Mouse (Mus musculus) lung, adult 2 months (tissue): ENCODE results near the gene Actr5. TPM values are rescaled to one million over a fixed set of nuclear protein-coding genes. Genes with fewer than 3 reads are reported as not detected.

Source experiments
- DNase-seq: peaks from one replicate; pipeline ENCODE4 v3.0.0; 2022
- H3K4me1 ChIP-seq: fragments of 200-500 bp; 2 replicates; pipeline ENCODE4 v1.6.1; 2011; ENCODE audit warnings: low read length; ENCODE audit not compliant: control insufficient read depth, insufficient read depth
- H3K4me3 ChIP-seq: fragments of 200-500 bp; replicated peaks from 2 replicates; pipeline ENCODE3; 2011; ENCODE audit warnings: low read depth, mild to moderate bottlenecking, control low read depth, low read length; ENCODE audit errors: extremely low read depth
- CTCF ChIP-seq: fragments of 200-500 bp; IDR thresholded peaks from 2 replicates; pipeline ENCODE4 v1.5.1; 2011; ENCODE audit warnings: mild to moderate bottlenecking, low read length, control low read depth; ENCODE audit not compliant: insufficient read depth
- POLR2A ChIP-seq: fragments of 200-500 bp; IDR thresholded peaks from 2 replicates; pipeline ENCODE4 v1.6.1; 2011; ENCODE audit warnings: low read depth, mild to moderate bottlenecking, control low read depth, low read length, borderline replicate concordance; ENCODE audit errors: extremely low read depth
- WGBS: fragments of 180-500 bp; shearing (Covaris S2); methylation state at CpG from one replicate; pipeline ENCODE4 v1.1.7; 2018; 5-methylcytosine and 5-hydroxymethylcytosine counted together
- polyA plus RNA-seq: library from polyadenylated mRNA; depleted of rRNA; stranded (reverse); fragments of >200 nt; gene quantifications from 2 replicates; pipeline ENCODE4 v1.2.3, GENCODE M21; 2012

The Actr5 gene
- polyA plus RNA-seq, 1 experiment = 9.0 TPM

DNA sequence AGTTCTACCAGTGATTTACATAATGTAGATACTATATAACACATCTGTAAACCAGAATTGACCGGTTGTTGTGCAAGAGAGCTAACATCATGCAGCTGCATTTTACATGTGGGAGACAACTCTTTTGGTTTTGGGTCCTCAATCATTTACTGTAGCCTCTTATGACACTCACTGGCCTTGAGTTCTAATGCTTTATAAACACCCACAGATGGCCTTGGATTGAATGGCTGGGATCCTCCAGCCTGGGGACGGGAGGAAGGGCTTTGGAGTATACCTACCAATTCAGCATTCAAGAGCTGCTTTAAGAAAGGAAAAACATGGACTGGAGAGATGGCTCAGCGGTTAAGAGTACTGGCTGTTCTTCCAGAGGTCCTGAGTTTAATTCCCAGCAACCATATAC is 34.7 kb downstream of the Actr5 start:
- DNase-seq = no peak
- no peak for TF ChIP-seq CTCF
- TF ChIP-seq POLR2A = no peak
- WGBS = 39% methylated on average over 3 of the region's 3 CpGs
- no peak overlapping the region for H3K4me3 ChIP-seq
- peaks cover 5% of the 10 kb centered on the region; the same call in 1 of the 2 replicates for H3K4me1 ChIP-seq

DNA sequence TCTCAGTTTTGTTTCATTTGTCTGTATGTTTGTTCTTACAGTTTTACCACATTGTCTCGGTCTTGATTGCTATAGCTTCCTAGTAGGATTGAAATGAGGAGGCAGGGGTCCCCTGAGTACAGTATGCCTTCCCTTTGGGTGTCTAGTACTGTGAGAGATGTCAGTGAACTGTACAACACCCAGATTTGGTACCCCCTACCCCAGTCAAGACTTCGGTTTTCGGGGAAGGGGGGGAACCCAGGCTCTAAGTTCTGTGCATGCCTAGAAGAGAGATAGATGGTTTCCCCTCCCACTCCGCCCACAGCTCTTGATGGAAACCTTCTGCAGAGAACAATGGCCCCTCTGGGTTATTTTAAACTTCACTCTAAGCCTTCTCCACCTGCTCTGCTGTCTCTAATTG is 40.4 kb downstream of the Actr5 start, which contains the start of gene Ppp1r16b:
Gene Ppp1r16b (plus strand): TSS at position 301 of the 400 bp plus-strand sequence.
- peaks cover 4% of the 10 kb centered on the region; the same call in 1 of the 2 replicates for H3K4me1 ChIP-seq
- no peak for DNase-seq
- TF ChIP-seq POLR2A (no peak), CTCF (no peak)
- 47% methylated on average over 4 of the region's 4 CpGs for WGBS
- H3K4me3 ChIP-seq = no peak within 1 kb of the TSS

GRCm38 (mm10) chr2:158666071-158666800 is 41.5 kb downstream of the Actr5 start:
- no peak overlapping the region for H3K4me3 ChIP-seq
- TF ChIP-seq CTCF (no peak), POLR2A (no peak)
- DNase-seq = no peak
- peaks cover 7% of the 10 kb centered on the region; the same call in 1 of the 2 replicates for H3K4me1 ChIP-seq
- 42% methylated on average over 13 of the region's 13 CpGs for WGBS

DNA sequence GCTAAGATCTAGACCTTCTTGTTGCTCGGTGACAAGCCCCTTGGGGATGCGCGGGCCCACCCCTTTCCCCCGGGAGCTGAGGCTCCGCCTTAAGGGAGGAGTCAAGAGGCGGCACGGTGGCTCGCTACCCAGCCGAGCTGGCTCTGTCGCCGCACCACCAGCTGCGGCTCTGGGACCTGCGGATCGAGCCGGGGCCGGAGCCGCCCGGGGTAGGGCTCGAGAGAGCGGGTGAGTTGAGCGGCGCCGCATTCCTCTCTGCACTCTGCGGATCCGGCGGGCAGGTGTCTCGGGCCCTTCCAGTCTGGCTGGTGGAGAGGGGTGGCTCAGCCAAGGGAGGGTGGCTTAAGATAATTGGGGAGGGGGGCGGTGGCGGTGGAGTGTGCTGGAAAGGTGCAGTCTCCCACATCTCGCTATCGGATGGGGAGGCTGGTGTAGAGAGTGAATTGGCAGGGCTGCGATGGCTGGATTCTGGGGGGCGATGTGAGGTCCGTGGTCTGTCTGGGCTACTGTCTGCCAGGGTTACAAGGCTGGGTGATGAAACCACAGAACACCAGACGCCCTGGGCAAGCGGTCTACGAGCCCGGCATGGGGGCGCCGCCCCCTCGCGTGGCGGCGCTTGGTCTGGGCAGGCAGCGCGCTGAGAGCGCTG is 42.5 kb downstream of the Actr5 start:
- peak; percentile 55 for DNase-seq
- Histone ChIP-seq H3K4me1 (peaks cover 9% of the 10 kb centered on the region; the same call in 1 of the 2 replicates), H3K4me3 (peak overlapping the region; percentile 64)
- peak; percentile 80 for TF ChIP-seq POLR2A
- no peak for TF ChIP-seq CTCF
- WGBS = under 1% methylated on average over 47 of the region's 47 CpGs

DNA sequence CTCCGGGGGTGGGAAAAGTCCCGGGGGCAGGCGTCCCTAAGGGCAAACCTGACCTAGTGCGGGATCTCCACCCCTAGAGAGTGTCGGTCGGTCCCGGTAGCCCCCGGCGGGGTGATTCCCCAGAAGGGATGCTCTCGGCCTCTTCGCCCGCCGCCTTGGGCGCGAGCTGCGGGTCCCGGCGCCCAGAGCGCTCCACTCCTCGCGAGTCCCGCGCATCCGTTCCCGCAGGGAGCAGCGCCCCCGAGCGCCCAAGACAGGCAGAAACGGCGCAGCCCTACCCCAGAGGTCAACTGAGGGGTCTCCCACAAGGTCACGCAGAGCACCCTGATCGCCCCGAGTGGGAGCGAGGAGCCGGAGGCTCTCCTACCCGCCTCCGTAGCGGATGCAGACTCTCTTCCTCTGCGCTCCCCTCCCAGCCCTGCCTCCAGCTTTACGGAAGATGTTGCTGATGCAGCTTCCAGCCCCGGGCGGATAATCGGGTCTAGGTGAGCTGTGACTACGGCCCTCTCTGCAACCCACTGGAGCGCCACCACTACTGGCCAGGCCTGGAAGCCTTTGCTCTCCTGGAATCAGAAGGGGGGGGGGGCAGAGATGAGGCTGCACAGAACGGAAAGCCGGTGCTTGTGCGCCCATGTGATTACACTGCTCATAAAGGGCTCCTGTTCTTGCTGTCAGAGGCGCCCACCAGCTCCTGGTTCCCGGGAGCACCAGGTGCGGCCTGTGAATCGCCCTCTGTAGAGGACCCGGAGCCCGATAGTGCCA is 43.2 kb downstream of the Actr5 start:
- peak overlapping the region; percentile 64 for H3K4me3 ChIP-seq
- TF ChIP-seq CTCF (no peak), POLR2A (0 out of 2 replicates have a peak, but pooled peaks have one; percentile 9)
- WGBS = under 1% methylated on average over 54 of the region's 54 CpGs
- peaks cover 15% of the 10 kb centered on the region for H3K4me1 ChIP-seq
- DNase-seq = peak; percentile 56

- WGBS = 10% methylated on average over 23 of the region's 23 CpGs
- TF ChIP-seq POLR2A (no peak), CTCF (no peak)
- peak overlapping the region; percentile 64 for H3K4me3 ChIP-seq
- DNase-seq = no peak
- H3K4me1 ChIP-seq = peaks cover 20% of the 10 kb centered on the region
These were observed 43.8 kb downstream of the Actr5 start for GRCm38 (mm10) chr2:158668433-158669010.

DNA sequence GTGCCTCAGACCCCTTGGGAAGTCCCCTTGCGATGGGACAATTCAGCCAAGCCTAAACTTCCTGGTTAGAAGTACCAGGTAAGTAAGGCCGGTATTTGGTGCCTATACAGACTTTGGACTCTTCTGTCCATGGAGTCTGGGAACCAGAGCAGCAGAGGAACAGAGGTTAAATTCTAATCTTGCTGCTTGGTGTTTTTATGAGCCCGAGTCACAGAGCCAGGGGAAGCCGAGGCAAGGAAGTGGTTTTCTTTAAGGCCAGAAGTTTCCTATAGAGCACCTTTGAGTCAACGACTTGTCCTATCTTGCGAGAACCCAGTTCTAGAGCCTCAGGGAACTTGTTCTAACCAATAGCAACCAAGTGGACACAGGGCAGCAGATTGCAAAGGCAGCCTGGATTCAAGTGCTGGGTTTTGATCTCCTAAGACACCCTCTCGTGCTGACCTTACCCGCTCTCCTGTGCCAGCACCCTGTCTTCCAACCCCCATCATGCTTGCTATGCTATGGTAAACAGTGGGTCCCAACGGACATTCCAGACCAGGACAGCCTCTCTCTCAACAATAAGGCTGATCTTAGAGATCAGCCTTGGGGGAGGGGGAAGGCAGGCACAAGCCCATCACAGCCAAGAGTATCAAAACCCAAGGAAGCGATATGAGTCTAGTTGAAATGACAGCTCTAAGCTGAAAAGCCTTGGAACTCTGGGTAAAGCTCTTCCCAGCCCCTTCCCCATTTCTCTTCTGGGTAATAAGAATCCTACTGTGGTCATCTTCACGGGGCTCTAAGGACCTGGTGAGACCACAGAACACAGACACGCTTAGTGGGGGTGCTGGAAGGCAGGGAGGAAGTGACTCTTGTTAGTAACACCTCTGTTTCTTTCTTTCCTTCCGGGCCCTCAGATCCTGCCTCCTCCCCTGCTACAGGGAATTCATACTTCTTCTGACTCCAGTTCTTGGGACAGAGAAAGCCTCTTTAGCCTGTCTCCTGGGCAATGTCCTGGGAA is 44.8 kb downstream of the Actr5 start:
- H3K4me3 ChIP-seq = peak overlapping the region; percentile 33
- H3K4me1 ChIP-seq = peaks cover 27% of the 10 kb centered on the region
- TF ChIP-seq CTCF (no peak), POLR2A (no peak; the same call in 1 of the 2 replicates)
- 35% methylated on average over 13 of the region's 13 CpGs for WGBS
- no peak for DNase-seq

DNA sequence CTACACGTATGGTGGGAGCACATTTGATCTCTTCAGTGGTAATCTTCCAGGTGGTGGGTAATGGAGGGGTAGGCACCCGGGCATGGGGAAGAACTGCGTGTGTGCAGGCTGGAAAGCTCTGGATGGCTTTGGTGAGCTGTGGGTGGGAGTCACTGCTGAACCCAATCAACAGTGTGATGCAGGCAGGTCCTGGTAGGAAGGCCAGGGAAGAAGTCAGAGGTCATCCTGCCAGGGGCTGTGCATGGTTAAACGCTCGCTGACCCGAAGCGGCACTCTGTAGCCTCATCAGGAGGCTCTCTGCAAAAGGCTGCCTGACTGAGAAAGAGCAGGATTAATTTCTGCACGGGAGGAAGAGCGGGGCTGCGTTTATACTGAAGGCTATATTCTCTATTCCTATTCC is 45.9 kb downstream of the Actr5 start:
- DNase-seq = no peak
- WGBS = 53% methylated on average over 10 of the region's 10 CpGs
- TF ChIP-seq POLR2A (no peak), CTCF (no peak)
- Histone ChIP-seq H3K4me1 (peaks cover 31% of the 10 kb centered on the region), H3K4me3 (peak overlapping the region; percentile 2)
